Mouse (Mus musculus): Measurements from ENCODE around the gene 4932438H23Rik. TPM values are rescaled to one million over a fixed set of nuclear protein-coding genes. Genes with fewer than 3 reads are reported as not detected.

4932438H23Rik gene
- polyA plus RNA-seq, 1 experiment from 2014 or later: 0.60 TPM

DNA sequence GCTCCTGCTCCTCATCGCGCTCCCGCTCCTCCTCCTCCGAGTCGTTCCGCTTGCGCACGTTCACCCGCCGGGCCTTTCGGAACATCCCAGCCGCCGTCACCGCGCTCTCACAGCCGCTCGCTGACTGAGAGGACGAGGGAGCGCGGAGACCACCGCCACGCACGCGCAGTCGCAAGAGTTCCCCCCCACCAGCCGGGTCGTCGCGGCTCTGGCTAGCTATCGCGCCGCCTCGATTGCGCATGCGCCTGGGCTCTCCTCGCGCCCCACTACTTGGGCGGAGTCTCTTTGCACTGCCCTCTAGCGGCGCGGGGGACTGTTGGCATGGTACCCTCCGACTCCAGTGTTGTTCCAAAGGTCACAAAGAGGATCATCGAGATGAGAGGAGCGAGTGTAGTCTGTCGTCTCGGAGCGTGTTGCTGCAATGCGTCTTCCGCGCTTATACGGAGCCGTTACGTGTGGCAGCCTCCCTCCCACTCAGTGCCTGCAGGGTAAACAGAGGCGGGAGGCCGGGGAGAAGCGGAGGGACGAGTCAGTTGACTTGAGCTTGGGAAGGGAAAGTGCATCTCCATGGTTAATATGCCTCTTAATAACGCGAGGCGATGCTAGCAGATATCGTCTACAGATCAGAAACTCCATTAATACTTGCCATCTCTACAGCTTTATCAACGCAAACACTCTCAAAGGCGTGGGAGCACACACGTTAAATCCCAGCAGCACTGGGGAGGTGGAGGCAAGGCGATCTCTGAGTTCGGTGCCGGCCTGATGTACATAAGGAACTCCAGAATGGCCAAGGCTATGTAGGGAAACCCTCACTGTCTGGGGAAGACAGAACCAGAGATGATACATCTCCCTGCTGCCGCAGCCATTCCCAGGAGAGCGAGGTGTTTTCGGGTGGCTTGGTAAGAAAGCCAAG, 50.4 kb downstream of the 4932438H23Rik start, which contains the start of gene Paxbp1:
Paxbp1 (minus strand) TSS at position 274 of the 913 bp plus-strand sequence.
- Histone ChIP-seq H3K9me3 (no peaks in the 10 kb centered on the region), H3K27me3 (no peaks in the 10 kb centered on the region), H3K4me1 (peaks cover 33% of the 10 kb centered on the region), H3K36me3 (peaks cover 10% of the 10 kb centered on the region), H3K27ac (replicated peaks) (peak within 1 kb of the TSS; percentile 97), H3K4me2 (replicated peaks) (peak within 1 kb of the TSS; percentile 74), H3K9ac (replicated peaks) (peak within 1 kb of the TSS; percentile 98), H3K4me3 (peak within 1 kb of the TSS; percentile 97)
- ATAC-seq (replicated peaks): peak; percentile 95
- WGBS: 1% methylated on average over 68 of the region's 70 CpGs

DNA sequence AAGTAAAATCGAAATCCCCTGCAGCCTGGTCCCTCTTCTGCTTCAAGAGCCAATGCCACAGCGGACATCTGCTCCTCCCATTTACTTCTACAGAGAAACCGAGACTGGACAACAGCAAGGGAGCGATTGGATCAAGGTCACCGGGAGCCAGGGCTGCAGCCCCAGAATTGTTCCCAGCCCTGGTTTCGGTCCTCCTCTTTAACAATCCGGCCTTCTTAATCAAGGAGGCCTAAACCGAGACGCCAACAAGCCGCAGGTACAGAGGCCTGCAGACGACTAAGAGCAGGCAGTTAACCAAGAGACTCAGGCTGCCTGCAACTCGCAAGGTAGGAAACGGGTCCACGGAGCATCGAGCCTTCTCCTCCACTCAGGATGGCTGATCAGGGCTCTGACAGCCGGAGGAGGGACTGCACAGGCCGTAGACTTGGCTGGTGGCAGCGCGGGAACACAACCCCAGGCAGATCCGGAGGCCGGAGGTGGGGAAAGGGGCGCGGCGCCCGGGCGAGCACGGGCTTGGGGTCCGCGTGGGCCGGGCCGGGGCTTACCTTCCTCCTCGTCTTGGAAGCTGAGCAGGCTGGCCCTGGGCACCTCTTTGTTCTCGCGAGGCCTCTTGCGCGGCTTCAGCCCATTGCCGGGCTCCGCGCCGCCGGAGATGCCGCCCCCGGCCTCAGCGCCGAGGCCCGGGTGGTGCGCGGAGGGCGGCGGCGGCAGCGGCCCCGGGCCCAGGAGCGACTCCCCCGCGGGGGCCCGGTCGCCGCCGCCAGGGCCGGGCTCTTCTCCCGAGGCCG, 51.3 kb downstream of the 4932438H23Rik start:
- H3K27me3 ChIP-seq: no peaks in the 10 kb centered on the region
- peak overlapping the region; percentile 97 for H3K4me3 ChIP-seq
- peak overlapping the region; percentile 74 for H3K4me2 ChIP-seq (replicated peaks)
- peak; percentile 79 for ATAC-seq (replicated peaks)
- H3K27ac ChIP-seq (replicated peaks): peak overlapping the region; percentile 97
- peaks cover 33% of the 10 kb centered on the region for H3K4me1 ChIP-seq
- peaks cover 10% of the 10 kb centered on the region for H3K36me3 ChIP-seq
- peak overlapping the region; percentile 98 for H3K9ac ChIP-seq (replicated peaks)
- 1% methylated on average over 58 of the region's 63 CpGs for WGBS
- no peaks in the 10 kb centered on the region for H3K9me3 ChIP-seq

DNA sequence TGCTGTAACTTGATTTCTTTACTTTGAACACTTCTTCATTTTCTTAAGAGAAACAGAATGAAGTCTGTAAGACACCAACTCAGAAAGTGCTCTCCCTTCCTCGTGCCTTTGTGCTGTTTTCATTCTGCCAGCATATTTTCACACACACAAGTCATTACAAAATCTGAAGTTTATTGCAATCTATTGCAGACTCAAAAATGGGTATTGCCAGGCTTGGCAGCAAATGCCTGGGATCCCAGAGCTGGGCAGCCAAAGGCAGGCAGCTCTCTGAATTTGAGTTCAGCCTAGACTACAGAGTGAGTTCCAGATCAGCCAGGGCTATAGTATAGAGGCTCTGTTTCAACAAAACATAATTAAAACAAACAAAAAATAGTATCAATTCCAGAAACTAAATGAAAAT, 52.3 kb downstream of the 4932438H23Rik start:
- 47% methylated on average over 1 of the region's 1 CpGs for WGBS
- peaks cover 20% of the 10 kb centered on the region for H3K36me3 ChIP-seq
- peak overlapping the region; percentile 97 for H3K4me3 ChIP-seq
- H3K9ac ChIP-seq (replicated peaks): peak overlapping the region; percentile 23
- H3K4me1 ChIP-seq: peaks cover 33% of the 10 kb centered on the region
- no peak overlapping the region for H3K27ac ChIP-seq (replicated peaks)
- ATAC-seq (replicated peaks): no peak
- no peaks in the 10 kb centered on the region for H3K9me3 ChIP-seq
- peak overlapping the region; percentile 74 for H3K4me2 ChIP-seq (replicated peaks)
- no peaks in the 10 kb centered on the region for H3K27me3 ChIP-seq

DNA sequence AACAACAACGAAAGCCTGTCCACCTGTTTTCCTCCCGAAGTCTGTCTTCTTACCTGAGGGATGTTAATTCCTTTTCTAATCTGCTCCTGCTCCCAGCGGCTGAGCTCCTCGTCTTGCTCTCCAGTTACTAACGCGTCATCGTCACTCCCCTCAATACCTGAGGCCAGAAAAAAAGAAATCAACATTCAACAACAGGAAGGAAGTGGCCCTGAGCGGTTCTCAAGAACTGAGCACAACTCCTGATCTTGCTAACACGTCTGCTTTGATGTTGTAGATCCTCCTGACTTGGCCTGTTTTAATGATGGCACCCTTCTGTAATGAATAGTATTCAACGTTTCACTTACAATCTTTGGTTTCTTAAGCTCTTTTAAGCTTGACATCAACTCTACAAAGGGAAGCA, 59.1 kb downstream of the 4932438H23Rik start:
- Histone ChIP-seq H3K27ac (replicated peaks) (no peak overlapping the region), H3K36me3 (peaks cover 76% of the 10 kb centered on the region), H3K9ac (replicated peaks) (no peak overlapping the region), H3K4me2 (replicated peaks) (no peak overlapping the region), H3K4me3 (no peak overlapping the region), H3K4me1 (peaks cover 3% of the 10 kb centered on the region; the same call in 1 of the 2 replicates), H3K27me3 (no peaks in the 10 kb centered on the region), H3K9me3 (no peaks in the 10 kb centered on the region)
- WGBS: 90% methylated on average over 10 of the region's 10 CpGs
- no peak for ATAC-seq (replicated peaks)

DNA sequence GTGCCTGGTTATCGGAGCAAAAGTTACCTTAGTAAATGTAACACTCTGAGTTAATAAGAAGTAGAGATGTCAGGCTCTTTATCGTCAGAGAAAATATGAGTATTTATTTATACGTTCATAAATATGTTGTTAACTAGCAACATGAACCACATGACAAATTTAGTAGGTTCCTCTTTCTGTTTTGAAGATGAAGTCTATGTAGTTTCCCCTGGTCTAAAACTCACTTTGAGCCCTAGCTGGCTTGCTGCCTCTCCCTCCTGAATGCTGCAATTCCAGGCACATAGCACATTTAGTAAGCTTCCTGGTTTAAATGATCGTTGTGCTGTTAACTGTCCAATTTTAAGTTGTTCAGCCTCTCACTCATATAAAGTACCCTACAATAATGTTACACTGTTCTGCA, 64.2 kb downstream of the 4932438H23Rik start:
- H3K27ac ChIP-seq (replicated peaks): no peak overlapping the region
- no peak overlapping the region for H3K4me3 ChIP-seq
- H3K9ac ChIP-seq (replicated peaks): no peak overlapping the region
- ATAC-seq (replicated peaks): no peak
- H3K36me3 ChIP-seq: peaks cover 86% of the 10 kb centered on the region
- no peaks in the 10 kb centered on the region for H3K27me3 ChIP-seq
- no peaks in the 10 kb centered on the region for H3K9me3 ChIP-seq
- 94% methylated on average over 4 of the region's 4 CpGs for WGBS
- no peaks in the 10 kb centered on the region for H3K4me1 ChIP-seq
- no peak overlapping the region for H3K4me2 ChIP-seq (replicated peaks)

DNA sequence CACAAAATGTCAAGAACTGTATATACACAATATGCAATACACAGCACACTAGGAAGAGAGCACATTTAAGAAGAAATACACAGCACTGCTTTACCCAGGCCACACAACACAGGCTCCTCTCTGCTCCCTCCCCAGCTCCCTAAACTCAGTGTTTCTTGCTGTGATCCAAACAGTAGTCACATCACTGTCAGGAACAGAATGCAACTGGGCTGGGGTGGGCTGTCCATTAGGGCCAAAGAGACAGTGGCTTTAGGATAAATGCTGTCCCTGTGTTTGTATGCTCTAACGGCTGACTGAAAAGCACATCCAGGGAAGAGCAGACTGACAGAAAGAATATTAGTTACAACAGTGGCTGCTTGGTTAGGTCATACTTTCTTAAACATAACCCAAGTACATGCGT, 65.0 kb downstream of the 4932438H23Rik start:
- Histone ChIP-seq H3K4me3 (no peak overlapping the region), H3K27ac (replicated peaks) (no peak overlapping the region), H3K9me3 (no peaks in the 10 kb centered on the region), H3K27me3 (no peaks in the 10 kb centered on the region), H3K36me3 (peaks cover 87% of the 10 kb centered on the region), H3K4me2 (replicated peaks) (no peak overlapping the region), H3K4me1 (no peaks in the 10 kb centered on the region), H3K9ac (replicated peaks) (no peak overlapping the region)
- WGBS: 90% methylated on average over 2 of the region's 2 CpGs
- ATAC-seq (replicated peaks): no peak

DNA sequence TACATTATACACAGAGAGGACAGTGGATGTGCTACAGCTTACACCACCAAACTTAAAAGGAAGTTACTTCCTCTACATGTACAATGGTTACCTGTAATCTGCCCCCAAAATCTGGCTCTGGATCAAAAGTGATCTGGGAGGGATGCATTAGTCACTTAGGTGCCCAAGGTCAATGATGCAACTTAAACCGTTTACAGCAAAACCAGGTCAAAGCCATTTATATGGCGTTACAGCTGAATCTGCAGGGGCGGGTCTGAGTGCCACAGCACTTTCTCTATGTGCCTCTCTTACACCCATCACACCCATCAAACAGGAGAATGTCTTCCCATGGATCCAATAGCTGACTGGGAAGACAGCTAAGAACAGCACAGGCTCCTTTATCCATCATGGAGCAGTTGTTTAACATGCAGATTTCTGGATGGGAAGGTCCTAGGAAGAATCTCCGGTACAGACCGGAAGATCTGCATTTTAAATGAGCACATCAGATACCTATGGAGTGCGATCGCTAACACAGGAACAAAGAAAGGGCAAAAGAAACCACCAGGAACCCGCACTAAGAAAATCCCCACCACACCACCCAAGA, 65.7 kb downstream of the 4932438H23Rik start:
- 88% methylated on average over 8 of the region's 8 CpGs for WGBS
- ATAC-seq (replicated peaks): no peak
- no peaks in the 10 kb centered on the region for H3K27me3 ChIP-seq
- no peak overlapping the region for H3K4me3 ChIP-seq
- H3K4me2 ChIP-seq (replicated peaks): no peak overlapping the region
- H3K9ac ChIP-seq (replicated peaks): no peak overlapping the region
- no peaks in the 10 kb centered on the region for H3K4me1 ChIP-seq
- no peaks in the 10 kb centered on the region for H3K9me3 ChIP-seq
- H3K27ac ChIP-seq (replicated peaks): no peak overlapping the region
- peaks cover 88% of the 10 kb centered on the region for H3K36me3 ChIP-seq

DNA sequence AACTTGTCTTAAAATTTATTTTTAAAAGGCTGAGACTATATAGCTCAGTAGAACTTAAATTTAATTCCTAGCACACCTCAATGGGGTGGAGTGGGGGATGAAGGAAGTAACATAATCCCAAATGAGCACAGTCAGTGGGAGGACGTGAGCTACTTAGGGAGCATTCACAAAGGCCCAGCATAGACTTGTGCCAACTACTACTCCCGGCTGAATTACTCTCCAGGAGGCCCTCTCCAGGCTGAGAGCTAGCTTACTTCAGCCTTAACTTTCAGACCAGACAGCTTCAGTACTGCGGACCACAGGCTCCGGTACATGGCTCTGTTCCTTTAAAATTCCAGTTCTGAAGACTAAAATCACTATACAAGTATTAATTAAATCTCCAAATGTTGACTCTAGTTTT, 68.6 kb downstream of the 4932438H23Rik start:
- no peak for ATAC-seq (replicated peaks)
- Histone ChIP-seq H3K9ac (replicated peaks) (no peak overlapping the region), H3K4me3 (no peak overlapping the region), H3K27ac (replicated peaks) (no peak overlapping the region), H3K9me3 (no peaks in the 10 kb centered on the region), H3K4me2 (replicated peaks) (no peak overlapping the region), H3K4me1 (no peaks in the 10 kb centered on the region), H3K27me3 (no peaks in the 10 kb centered on the region), H3K36me3 (peaks cover 86% of the 10 kb centered on the region)
- WGBS: 77% methylated on average over 4 of the region's 4 CpGs

DNA sequence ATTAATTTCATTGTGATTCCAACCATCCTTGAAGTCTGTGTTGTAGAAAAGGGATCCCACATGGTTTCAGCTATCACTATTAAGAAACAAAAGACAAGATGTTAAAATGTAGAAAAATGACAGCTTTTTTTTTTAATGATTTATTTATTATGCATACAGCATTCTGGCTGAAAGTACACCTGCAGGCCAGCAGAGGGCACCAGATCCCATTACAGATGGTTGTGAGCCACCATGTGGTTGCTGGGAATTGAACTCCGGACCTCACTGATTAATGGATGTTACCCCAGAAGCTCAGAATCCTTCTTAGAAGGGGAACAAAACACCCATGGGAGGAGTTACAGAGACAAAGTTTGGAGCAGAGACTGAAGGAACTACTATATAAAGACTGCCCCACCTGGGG, 71.5 kb downstream of the 4932438H23Rik start:
- Histone ChIP-seq H3K9me3 (no peaks in the 10 kb centered on the region), H3K27me3 (no peaks in the 10 kb centered on the region), H3K4me1 (no peaks in the 10 kb centered on the region), H3K4me2 (replicated peaks) (no peak overlapping the region), H3K4me3 (no peak overlapping the region), H3K27ac (replicated peaks) (no peak overlapping the region), H3K9ac (replicated peaks) (no peak overlapping the region), H3K36me3 (peaks cover 94% of the 10 kb centered on the region)
- 89% methylated on average over 1 of the region's 1 CpGs for WGBS
- no peak for ATAC-seq (replicated peaks)

DNA sequence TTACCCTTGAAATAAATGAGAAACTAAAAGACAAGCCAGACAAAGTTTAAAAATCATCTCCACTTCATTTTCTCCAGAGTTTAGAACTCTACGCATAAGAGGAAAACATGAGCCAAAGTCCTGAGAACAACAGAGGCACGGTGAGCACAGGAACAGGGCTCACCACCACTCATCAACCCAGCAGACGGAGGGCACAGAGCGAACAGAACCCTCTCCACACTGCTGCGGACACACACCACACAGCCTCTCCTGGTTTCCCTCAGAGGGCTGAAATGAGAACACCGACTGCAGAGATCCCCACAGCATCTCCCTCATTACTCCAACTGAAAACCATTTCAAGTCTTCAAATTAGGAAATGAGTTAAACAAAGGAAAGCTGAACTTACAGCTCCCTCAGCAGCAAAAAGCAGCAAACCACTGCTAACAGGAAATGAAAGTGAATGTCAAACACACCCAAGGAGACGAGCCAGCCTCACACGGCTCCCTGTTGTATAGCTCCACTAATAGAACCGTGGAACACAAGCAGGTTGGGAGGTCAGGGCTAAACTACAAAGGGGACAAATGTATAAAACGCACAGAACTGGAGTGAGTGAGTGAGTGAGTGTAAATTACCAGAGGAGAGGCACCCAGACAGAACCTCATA, 74.0 kb downstream of the 4932438H23Rik start:
- H3K9me3 ChIP-seq: no peaks in the 10 kb centered on the region
- no peak overlapping the region for H3K4me3 ChIP-seq
- WGBS: 94% methylated on average over 10 of the region's 10 CpGs
- peaks cover 89% of the 10 kb centered on the region for H3K36me3 ChIP-seq
- H3K27me3 ChIP-seq: no peaks in the 10 kb centered on the region
- no peak for ATAC-seq (replicated peaks)
- no peak overlapping the region for H3K4me2 ChIP-seq (replicated peaks)
- H3K9ac ChIP-seq (replicated peaks): no peak overlapping the region
- no peaks in the 10 kb centered on the region for H3K4me1 ChIP-seq
- no peak overlapping the region for H3K27ac ChIP-seq (replicated peaks)

DNA sequence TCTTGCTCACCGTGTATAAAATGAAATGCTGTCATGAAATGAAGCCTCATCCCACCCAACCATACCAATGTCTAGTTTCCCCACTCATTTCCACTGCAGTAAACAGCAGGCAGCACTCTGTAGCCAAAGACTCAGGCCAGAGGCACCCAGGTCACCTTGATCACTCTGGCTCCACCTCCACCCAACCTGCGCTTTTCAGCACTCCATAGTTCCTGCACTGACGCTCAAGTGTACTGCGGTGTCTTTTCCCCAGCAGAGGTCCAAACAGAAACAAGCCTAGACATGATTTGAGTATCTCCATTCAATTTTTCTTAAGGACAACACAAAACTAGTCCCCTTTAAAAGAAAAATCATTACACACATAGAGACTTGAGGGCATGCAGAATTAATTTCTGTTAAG, 75.4 kb downstream of the 4932438H23Rik start:
- Histone ChIP-seq H3K9me3 (no peaks in the 10 kb centered on the region), H3K36me3 (peaks cover 86% of the 10 kb centered on the region), H3K9ac (replicated peaks) (no peak overlapping the region), H3K27me3 (no peaks in the 10 kb centered on the region), H3K4me2 (replicated peaks) (no peak overlapping the region), H3K4me3 (no peak overlapping the region), H3K4me1 (no peaks in the 10 kb centered on the region), H3K27ac (replicated peaks) (no peak overlapping the region)
- no peak for ATAC-seq (replicated peaks)
- WGBS: 95% methylated on average over 4 of the region's 4 CpGs

All from forebrain, embryonic 15.5 days (tissue).